ENCODE assay signal across 22 mouse cellular contexts in genomic region chrX:159191581-159191980, GRCm38 (mm10).
"Had no signal": no experiment of that assay in that cellular context is flagged by ENCODE, and none has a peak within 500 bp of the region (broad histone marks: within the 10 kb centered on the region; RNA-seq: fewer than 3 reads in every experiment).

No protein-coding gene starts in this region.

- DNase-seq: gastrocnemius, postnatal 14 days; gastrocnemius, postnatal 36 days; heart, adult 11 months; heart, adult 2 months; heart, postnatal 14 days; heart, postnatal 36 days; kidney, adult 11 months; kidney, adult 2 months; kidney, adult 9 months; kidney, postnatal 14 days; kidney, postnatal 36 days; layer of hippocampus, adult 9-11 months; layer of hippocampus, postnatal 36 days; left cerebral cortex, postnatal 4 days had no signal

- H3K36me3 ChIP-seq: heart, embryonic 13.5 days; heart, embryonic 15.5 days; hindbrain, embryonic 13.5 days; hindbrain, embryonic 15.5 days; limb, embryonic 13.5 days; limb, embryonic 15.5 days; liver, embryonic 12.5 days had no signal

- H3K4me3 ChIP-seq: heart, adult 2 months; heart, embryonic 13.5 days; heart, embryonic 15.5 days; hindbrain, embryonic 13.5 days; hindbrain, embryonic 15.5 days; limb, embryonic 13.5 days; limb, embryonic 15.5 days; liver, embryonic 12.5 days had no signal

- H3K4me1 ChIP-seq: heart, embryonic 13.5 days; heart, embryonic 15.5 days; hindbrain, embryonic 13.5 days; hindbrain, embryonic 15.5 days; limb, embryonic 13.5 days; limb, embryonic 15.5 days; liver, embryonic 12.5 days had no signal

- H3K27ac ChIP-seq: heart, adult 2 months; heart, embryonic 13.5 days; heart, embryonic 15.5 days; hindbrain, embryonic 13.5 days; hindbrain, embryonic 15.5 days; hindbrain, postnatal 0 days; limb, embryonic 13.5 days; limb, embryonic 15.5 days; liver, embryonic 12.5 days had no signal

- H3K27me3 ChIP-seq: heart, embryonic 13.5 days; heart, embryonic 15.5 days; hindbrain, embryonic 15.5 days; limb, embryonic 15.5 days; liver, embryonic 12.5 days had no signal
